Mouse (Mus musculus): ENCODE measurements around the gene Gm17416.

Gm17416 gene

DNA sequence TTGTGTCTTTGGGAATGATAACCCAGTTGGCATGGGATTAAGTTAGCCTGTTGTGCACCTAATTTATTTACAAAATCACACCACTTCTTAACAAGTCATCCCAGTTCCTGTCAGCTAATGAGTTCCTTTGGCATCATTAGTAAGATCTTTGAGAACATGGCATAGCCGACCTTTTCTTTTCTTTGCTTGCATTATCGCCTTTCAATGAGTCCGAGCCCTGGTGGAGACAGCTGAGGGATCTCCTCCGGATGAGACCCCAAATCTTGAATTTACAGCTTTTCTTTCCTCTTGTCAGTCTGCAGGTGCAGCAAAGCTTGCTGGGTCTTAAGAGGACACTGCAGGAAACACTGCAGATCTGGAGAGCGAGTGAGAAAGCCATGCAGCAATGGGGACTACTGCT is at the start of gene Gm17416:
Gene Gm17416 (plus strand): TSS at position 301 of the 400 bp plus-strand sequence.
- in situ Hi-C loops (cut with MboI; ENCODE audit: low sequenced_read_pairs), result no loop called here

DNA sequence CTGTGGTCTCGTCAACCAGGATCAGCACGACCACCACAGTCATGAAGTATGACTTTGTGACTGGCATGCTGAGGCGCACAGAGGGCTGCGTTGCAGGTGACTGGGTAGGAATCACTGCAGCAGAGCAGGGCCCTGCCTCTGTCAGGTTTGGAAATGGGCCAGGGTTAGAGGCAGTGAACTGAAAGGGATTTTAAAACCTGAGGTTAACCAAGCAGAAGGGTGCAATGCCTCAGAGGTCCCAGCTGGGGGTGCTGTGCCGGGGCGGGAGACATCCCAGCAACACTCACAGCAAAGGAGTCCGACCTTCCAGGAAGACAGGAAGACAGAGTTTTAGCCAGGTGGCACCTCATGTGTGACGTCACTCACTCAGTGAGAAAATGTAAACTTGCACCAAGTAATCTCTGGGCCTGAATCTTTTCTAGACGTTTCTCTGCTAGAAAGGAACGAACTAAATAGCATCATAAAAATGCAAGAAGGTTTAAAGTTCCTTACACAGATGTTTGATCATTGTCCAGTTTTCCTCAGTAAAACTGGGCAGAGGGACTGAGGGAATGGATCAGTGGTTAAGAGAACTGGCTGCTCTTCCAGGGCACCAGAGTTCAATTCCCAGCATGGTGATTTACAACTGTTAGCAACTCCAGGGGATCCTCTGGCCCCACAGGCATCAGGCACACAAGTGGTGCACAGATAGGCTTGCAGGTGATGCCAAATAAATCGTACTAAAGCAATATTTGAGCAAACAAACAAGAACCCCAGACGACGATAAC is 29.0 kb upstream of the Gm17416 start, which contains the start of gene Defb29:
Gene Defb29 (minus strand): TSS at position 155 of the 767 bp plus-strand sequence.
- in situ Hi-C loops (cut with MboI; ENCODE audit: low sequenced_read_pairs), result no loop called here

DNA sequence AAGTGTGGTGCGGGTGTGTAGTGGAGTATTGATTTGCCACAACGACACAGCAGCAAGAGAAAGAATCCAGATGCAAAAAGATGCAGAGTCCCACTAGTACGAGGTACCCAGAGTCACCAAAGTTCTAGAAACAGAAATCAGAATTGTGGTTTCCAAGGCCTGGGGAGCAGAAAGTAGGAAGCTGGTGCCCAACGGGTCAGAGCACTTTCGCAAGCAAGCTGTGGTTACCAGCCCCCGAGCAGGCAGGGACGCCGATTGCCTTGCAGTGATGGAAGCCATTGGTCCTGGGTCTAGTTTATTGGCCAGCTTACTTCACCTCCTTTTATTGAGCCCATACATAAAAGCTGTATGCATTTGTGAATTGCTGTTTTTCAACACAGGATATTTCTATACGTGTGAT is 27.2 kb upstream of the Gm17416 start:
- in situ Hi-C loops (cut with MboI; ENCODE audit: low sequenced_read_pairs), result no loop called here

DNA sequence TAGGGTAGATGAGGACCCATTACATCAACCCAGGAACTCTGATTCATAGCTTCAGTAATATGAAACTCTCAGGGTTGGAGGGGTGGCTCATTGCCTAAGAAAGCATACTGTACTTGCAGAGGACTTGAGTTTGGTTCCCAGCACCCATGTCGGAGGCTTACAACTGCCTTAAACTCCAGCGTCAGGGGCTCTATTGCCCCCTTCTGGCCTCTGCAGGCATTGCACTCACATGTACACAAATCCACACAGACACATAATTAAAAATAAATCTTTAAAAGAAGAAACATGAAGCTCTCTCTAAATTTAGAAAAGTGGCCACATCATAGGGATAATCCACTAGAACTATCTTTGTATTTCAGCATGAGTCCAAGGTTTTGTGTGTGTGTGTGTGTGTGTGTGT is 26.2 kb upstream of the Gm17416 start:
- in situ Hi-C loops (cut with MboI; ENCODE audit: low sequenced_read_pairs), result no loop called here

DNA sequence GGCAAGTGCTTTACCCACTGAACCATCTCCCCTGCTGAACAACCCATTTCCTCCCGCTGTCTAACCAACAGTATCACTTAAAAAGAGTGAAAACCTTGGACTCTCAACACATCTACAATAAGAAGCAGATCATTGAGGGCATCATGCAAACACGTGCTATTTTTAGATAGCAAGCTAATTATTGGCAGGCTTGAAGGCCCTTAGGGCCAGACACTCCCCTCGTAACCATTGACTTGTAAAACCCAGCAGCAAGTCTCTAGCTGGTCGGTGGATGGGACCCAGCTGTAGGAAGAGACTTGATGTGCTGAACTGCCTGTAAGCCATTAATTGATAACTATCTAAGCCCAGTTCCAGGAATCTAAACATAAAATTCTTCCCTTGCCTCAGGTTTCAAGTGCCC is 25.7 kb upstream of the Gm17416 start:
- in situ Hi-C loops (cut with MboI; ENCODE audit: low sequenced_read_pairs), result no loop called here

DNA sequence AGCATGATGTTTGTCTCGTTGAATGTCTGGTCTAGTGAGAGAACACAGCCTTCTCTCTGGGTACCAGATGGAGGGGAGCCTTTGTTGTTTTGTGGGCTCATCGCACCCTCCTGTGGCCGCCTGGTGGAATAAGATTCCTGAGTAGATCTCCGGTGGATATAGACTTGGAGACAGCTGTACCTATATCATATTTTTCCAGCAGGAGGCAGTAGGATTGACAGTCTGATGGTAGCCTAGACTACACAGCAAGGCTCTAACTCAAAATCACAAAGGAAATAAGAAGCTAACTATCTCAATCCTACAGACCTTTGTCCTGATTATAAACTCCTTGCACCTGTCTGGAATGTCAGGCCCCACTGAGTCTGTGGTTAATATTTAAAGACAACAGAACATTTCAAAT is 24.4 kb upstream of the Gm17416 start:
- in situ Hi-C loops (cut with MboI; ENCODE audit: low sequenced_read_pairs), result no loop called here

DNA sequence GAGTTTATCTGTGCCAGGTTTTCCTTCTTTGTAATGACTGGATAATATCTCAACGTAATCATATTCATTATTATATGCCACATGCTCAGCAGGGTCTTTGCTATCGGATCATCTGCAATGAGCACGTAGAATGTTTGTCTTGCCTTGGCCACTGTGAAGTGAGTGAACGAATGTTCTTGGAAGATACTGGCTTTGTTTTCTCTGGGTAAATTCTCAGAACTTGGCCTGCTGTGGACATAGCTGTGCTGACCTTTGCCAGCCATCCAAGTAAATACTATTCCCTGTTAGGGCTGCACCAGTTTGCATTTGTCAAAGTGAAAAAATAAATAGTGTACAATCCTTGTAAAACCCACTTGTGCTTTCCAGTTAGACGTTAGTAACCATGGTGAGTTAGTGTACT is 21.0 kb upstream of the Gm17416 start:
- in situ Hi-C loops (cut with MboI; ENCODE audit: low sequenced_read_pairs), result no loop called here

DNA sequence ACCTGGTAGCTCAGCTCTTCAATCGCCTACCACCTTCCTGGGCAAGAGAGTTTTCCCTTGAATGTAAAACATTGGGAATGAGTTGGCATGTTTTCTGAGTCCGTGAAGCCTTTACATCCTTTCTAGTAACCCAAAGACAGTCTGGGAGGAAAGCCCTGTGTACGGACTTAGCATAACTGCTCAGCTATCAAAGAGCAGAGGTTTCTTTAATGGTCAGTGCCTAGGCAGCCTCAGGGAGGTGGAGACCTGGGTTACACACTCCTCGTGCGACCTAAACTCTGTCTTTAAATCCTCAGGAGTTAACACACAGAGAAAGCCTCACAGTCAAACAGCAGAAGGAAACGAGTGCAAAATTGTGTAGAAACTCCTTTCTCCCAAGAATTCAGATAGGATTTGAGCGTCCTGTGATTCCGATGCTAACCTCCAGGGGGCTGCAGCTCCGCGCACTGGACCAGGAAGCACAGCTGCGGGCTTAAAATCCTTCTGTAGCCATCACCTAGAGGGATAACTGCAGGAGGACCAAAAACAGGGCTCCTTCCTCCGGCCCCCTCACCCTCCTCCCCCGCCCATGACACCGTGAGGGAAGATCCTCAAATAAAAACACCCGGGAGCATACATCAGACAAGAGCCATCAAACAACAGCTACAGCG is 15.2 kb upstream of the Gm17416 start:
- in situ Hi-C loops (cut with MboI; ENCODE audit: low sequenced_read_pairs), result no loop called here

DNA sequence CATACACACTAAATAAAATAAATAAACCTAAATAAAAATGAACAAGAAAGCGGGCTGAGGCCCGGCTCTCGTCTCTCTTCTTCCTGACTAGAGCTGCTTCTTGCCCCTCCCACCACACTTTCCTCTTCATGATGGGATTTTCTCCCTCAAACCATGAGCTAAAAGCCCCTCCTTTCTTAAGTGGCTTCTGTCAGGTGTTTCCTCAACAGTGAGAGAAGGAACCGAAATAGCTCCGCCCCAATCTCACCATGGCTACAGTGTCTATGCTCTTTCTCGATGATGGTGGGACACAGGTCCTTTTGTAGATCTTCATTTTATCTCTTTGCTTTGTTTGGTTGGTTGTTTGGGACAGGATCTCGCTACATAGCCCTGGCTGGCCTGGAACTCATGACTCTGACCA is 12.5 kb upstream of the Gm17416 start:
- in situ Hi-C loops (cut with MboI; ENCODE audit: low sequenced_read_pairs), result no loop called here

DNA sequence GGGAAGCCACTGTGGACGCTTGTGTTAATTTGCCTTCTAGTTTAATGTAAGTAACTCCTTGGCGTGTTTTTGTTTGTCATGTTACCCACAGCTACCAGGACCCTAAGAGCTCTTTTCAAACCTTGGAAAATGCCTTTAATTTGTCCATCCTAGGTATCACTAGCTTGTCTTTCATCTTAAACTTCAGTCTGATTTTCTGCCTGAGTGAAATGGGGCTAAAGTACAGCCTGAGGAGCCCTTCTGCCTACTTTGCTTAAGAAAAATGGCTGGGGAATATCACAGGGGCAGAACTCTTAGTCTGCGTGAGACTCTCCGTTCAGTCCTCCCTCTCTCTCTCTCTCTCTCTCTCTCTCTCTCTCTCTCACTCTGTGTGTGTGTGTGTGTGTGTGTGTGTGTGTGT is 743 bp downstream of the Gm17416 start:
- in situ Hi-C loops (cut with MboI; ENCODE audit: low sequenced_read_pairs), result no loop called here

DNA sequence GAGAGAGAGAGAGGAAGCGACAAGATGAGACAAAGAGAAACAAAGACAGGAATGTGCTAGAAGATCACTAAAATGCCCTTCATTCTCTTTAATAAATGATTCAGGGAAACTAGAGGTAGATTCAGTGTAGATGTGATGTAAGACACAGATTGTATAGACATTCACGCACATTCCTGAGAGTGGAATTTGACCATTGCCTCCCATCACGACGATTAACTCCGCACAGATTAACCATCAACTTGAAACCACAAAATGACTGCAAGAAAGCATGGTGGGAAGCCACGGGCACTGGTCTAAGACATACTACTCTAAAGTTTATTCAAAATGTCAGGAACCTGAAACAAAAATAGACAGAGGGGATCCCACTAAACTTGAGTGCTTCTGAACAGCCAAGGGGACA is 1.2 kb downstream of the Gm17416 start:
- in situ Hi-C loops (cut with MboI; ENCODE audit: low sequenced_read_pairs), result no loop called here

DNA sequence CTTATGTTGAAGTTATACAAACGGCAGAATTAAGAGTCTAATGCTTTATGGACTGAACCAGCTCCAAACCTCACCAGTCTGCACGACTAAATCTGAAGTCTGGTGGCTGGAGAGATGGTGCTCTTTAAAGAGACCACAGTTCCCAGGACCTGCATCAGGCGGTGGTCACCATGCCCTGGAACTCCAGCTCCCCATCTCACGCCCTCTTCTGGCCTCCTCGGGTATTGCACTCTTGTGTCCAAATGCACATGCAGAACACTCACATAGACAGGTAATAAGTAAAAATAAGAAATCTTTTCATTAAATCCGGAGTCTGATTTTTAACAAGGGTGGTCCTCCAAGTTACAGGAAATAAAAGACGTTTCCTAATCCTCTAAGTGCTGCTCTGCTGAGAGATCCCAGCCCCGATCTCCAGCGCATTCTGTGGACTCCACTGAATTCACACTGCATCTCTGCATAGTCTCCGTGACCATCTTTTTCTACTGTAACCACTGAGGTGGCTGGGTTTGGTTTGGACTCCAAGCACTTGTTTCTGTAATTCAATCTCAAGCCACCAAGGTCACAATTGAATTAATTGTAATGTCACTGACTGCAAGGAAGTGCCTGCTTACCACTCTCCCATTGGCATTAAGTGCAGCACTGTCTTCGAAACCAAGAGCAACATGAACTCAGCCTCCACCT is 3.1 kb downstream of the Gm17416 start, which contains the start of gene Defb21:
Gene Defb21 (plus strand): TSS at position 631 of the 681 bp plus-strand sequence.
- in situ Hi-C loops (cut with MboI; ENCODE audit: low sequenced_read_pairs), result no loop called here

DNA sequence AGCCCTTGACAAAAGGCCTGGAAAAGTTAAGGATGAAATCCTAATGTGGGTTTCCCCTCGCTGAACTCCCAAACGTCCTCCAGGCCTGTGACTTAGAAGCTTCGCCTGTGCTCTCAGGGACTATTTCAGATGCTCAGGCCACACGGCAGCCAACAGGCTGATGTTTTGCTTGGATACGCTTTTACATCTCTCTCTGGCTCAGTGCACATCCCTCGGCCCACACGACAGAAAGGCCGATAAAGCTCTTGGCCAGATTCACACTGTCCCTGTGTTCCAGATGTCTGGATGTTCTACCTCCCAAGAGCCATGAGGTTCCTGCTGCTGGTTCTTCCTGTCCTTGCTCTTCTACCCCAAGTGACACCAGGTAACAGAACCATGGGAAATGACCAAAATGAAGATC is 4.3 kb downstream of the Gm17416 start:
- in situ Hi-C loops (cut with MboI; ENCODE audit: low sequenced_read_pairs), result no loop called here

DNA sequence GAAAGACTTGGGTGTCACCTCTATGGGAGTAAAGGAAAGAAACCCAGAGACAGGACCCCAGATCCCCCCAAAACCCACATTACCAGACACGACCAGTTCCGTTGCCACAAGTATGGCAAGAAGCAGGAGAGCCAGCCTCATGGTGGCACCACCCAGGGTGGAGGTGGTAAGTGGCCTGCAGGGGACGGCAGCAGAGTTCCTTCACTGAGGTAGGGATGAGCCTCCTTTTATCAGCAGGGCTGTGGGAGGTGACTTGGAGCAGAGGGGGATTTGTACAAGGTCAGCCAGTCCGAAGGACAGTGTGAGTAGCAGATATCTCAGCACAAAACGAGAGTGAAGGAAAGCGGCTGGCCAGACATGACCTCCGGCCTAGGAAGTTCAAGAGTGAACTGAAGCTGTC is 11.0 kb downstream of the Gm17416 start, which contains the start of gene Defb19:
Gene Defb19 (minus strand): TSS at position 206 of the 400 bp plus-strand sequence.
- in situ Hi-C loops (cut with MboI; ENCODE audit: low sequenced_read_pairs), result no loop called here

DNA sequence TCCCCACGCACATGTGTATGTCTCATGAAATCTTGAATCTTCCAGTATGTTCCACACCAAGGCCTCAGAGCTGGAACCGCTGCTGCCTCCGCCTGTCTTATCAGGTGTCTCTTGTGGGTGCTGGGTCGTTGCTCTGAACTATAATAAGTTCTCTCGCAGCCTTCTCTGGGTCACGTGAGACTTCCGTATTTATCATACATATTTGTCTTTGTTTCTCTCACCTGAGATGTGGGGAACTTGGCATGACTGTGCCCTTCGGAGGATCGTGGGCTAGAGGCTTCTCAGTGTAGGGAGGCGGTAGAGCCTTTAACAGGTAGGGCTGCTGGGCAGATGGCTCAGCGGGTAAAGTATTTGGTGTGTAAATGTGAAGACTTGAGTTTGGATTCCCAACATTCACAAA is 11.5 kb downstream of the Gm17416 start:
- in situ Hi-C loops (cut with MboI; ENCODE audit: low sequenced_read_pairs), result no loop called here

DNA sequence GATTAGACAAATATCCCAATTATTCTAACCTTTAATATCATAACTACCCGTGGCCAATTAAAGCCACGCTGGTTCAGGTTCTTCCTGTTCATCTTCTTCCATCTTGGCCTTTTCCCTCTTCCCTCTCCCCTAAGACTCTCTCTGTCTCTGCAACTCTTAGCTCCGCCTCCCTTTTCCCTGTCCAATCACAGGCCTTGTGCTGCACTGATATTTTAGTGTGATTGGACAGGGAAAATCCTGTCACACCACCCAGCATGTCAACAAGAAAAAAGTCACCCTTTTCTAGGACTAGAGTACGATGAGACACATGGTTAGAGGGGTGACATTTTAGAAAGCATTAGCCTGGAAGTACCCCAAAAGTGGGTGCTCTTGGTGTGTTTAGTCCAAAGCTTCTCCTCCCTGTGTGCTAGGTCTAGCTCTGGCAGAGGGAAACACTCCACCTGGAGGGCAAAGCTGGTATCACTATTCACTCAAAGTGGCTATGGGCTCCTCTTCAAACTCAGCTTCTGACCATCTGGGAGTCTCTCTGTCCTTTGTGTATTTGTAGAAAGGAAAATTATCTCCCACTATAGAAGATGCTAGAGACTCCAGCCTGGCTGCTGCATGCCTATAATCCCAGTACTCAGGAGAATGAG is 17.9 kb downstream of the Gm17416 start:
- in situ Hi-C loops (cut with MboI; ENCODE audit: low sequenced_read_pairs), result no loop called here

DNA sequence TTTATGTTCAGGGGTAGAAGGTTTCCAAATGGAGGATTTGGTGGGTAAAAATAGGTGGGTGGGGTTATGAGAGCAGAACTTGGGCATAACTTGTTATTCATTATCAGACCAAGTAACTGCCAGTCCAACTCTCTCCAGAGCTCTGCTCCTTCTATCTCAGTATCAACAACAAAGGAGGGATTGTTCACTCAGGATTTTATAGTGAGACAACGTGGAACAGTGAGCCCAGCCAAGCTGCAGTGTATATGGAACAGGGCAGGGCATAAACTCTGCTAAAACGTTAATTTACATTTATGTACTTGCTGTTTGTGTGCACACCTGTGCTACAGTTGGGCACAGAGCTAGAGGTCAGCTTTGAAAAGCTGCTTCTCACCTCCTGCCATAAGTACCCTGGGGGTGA is 19.3 kb downstream of the Gm17416 start:
- in situ Hi-C loops (cut with MboI; ENCODE audit: low sequenced_read_pairs), result no loop called here

DNA sequence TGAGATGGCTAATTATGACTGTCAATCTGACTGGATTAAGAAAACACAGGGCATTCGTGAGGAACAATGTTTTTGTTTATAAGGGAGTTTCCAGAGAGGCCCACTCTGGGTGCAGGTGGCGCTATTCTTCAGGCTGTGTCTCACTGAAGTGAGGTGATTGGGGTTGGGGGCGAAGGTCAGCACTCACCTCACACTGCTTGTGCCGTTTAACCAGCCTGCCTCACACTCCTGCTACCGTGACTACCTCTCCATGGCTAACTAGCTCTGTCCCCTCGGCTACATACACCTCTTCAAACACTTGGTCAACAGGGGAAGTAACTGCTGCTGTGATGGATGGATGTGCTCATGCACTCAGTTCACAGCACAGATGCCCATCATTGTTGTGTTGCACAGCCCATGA is 19.9 kb downstream of the Gm17416 start:
- in situ Hi-C loops (cut with MboI; ENCODE audit: low sequenced_read_pairs), result no loop called here

DNA sequence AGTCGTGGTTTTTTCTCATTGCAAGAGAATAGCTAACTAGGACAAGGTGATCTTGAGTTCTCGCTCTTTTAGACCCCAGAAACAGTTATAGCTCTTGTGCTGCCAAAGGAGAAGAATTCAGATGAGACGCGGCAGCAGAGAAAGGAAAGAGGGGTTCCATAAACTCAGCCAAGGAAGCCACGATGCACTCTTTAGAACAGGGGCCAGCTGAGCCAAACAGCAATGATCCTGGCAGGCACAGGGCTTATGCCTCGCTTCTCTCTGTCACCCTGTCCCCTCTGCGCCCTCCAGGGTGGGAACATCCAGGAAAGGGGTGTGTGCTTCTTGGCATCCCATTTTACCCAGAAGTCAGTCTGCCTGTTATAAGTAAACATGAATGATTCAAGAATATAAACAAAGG is 30.2 kb downstream of the Gm17416 start, which contains the start of gene Defb45:
Gene Defb45 (minus strand): TSS at position 101 of the 400 bp plus-strand sequence.
- in situ Hi-C loops (cut with MboI; ENCODE audit: low sequenced_read_pairs), result no loop called here

DNA sequence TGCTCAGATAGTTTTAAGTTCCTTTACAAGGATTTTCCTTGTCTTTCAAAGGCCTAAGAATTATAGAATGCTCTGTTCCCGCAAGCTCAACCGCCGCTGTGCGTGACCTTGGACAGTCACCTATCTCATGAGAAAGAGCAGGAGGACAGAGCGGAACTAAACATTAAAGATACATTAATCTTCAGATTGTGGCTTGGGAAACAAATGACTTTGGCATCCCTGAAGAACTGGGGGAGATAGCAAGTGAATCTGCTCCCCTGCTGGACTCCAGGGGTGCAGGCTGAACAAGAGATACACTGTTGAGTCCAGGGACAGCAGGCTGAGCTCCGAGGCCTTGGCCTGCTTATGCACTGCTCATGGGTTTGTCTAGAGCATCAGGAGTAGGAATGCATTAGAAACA is 30.9 kb downstream of the Gm17416 start:
- in situ Hi-C loops (cut with MboI; ENCODE audit: low sequenced_read_pairs), result no loop called here

DNA sequence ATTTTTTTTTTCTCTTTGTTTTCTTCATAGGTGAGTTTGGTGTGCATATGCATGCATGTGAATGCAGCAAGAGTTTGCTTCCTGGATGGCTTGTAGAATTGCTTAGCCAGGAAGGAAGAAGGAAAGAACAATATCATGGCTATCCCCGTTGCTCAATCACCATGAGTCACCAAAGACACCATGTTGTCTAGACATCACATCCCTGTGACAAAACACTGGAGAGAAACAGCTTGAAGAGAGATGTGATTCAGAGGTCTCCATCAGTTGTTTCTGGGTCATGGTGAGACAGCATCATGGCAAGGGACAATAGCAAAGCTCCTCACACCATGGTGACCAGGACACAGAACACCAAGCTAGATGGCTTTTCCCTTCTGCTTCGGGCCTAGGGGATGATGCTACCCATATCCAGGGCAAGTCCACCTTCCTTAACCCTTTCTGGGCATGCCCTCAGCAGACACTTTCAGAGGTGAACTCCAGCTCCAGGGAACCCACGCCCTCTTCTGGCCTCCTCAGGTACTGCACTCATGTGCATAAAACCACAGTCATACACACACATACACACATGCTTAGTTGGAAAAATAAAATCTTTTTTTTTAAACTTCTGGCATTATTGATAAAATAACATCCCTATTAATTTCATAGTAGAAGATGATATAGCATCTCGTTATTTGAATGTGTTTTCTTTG is 32.3 kb downstream of the Gm17416 start:
- in situ Hi-C loops (cut with MboI; ENCODE audit: low sequenced_read_pairs), result no loop called here
